Mouse (Mus musculus): ENCODE results near the gene Flnb.

DNA sequence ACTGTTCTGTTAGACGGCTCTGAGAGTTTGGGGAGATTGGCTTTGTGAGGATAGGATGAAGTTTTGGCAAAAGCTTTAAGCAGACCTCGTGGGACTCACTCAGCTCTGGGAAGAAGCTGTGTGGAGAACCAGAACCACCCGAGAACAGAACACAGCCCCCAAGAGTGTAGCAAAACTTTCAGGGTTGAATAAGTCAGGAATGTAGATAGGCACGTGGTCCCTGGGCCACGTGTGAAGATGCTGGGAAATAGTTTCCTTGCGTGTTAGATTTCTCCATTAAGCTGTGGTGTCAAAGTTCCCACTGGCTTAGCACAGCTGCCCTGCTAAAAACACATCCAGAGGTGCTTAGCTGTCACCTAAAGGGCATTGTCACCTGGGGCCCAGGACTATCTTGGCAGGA lies 174.4 kb downstream of the Flnb start:
- no peak for TF ChIP-seq CTCF (conservative IDR thresholded peaks at IDR 0.05; ENCODE audit: insufficient read depth, insufficient read length, low read depth, low read length)
- no peak for TF ChIP-seq POLR2A (IDR thresholded peaks at IDR 0.05; ENCODE audit: low read depth, low read length)
